Mouse (Mus musculus) left cerebral cortex, postnatal 14 days (tissue): Measurements from ENCODE around the gene Inka1. TPM values are rescaled to one million over a fixed set of nuclear protein-coding genes. Genes with fewer than 3 reads are reported as not detected.

ENCODE experiments used
- DNase-seq, 2 experiments: peaks; one replicate each; pipeline ENCODE4 v3.0.0; 2021 to 2022; ENCODE audit warnings: low spot score in 2 of 2, mixed read lengths in 1 of 2
- intact Hi-C: fragments of 180-260 bp; cut with DNase I; formaldehyde crosslinking; loops from one replicate; pipeline ENCODE4 v1.15.1; 2025
- total RNA-seq, 2 experiments: library from RNA; stranded (reverse); gene quantifications; 2 replicates each; pipeline ENCODE4 v1.2.3; 2021

The Inka1 gene
- total RNA-seq, 2 experiments from 2014 or later, result 2.7 to 3.1 TPM

DNA sequence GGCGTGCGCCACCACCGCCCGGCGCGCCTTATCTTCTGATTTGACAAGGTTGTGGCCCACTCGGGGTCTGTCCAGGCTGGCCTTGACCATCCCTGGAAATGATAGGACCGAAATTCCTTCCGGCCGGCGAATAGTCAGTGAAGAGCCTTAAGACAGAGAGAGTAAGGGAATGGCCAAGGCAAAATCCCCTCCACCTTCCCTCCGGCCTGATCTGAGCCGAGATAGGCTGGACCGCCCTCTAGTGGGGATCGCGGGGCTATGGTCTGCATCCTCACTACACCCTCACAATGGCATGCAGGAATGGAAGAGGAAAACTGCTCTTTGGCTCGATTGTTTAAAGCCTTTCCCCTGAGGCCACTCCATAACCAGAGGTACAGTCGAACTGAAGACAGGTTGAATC is 697 bp upstream of the Inka1 start:
- intact Hi-C loops, result no loop called here
- DNase-seq, result peak; percentile 71 to 78

DNA sequence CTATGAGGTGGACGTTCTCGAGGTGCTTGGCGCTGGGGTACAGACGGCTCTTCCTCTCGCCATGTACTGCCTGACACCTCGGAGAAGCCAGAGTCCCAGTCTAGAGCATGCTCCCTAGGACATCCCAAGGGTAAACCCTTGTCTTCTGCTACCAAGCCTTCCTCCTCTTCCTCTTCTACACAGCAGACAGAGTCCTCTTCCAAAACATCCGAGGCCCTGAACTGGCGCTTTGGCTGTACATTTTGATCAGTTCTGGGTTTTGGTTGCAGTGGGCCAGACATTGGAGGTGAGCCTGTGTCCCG is 974 bp downstream of the Inka1 start:
- no peak for DNase-seq
- intact Hi-C loops, result no loop called here

DNA sequence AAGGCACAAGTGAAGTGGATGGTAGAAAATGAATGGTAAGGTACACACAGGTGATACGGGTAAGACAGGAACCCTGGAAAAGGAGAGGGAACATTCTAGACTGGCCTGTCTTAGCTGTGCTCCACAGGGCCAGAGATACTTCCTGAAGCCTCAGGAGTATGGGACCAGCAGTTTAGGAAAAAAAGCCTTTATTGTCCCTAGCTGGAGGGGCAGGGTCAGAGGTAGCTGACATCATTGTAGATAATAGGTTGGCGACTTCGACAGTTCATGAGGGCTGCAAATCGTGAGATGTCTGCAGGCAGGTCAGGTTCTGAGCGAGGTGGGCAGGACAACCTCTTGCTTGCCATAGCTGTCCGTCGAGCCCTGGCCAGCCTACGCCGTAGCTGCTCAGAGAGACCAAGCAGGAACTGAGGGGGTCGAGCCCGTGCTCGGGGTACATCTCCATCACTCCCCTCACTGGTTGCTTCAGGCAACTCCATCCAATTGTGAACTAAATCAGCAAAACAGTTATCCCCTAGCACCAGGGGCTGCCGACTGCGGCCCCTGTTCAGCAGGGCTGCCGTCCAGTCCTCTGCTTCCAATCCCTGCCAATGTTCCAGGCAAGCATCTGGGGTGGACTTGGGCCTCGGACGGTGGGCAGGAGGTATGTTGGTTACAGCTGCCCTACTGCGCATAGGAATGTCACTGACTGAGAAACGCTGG is 1.5 kb downstream of the Inka1 start:
- DNase-seq, result no peak
- intact Hi-C loops, result no loop called here

DNA sequence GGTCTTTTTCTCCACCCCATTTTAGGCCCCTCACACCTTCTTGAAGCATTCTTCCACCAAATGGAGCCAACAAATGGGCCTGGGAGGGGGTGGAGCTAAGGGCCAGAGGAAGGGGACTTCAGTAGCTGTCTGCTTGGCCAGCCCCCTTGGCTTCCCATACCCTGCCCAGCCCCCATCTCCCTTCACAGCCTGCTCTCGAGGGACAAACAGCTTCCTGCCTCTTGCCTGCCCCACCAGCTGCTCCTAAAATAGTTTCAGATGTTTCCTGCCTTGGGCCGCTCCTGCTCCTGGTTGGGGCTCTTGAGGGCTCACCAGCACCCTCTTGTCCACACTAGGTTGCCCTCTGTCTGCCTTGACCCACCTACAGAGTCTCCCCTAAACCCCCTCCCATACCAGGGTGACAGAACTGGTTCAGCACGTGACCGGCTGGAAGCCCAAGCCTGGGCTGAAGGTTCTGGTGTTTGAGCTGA is 2.2 kb downstream of the Inka1 start:
- intact Hi-C loops, result no loop called here
- peak; percentile 53 to 75 for DNase-seq

DNA sequence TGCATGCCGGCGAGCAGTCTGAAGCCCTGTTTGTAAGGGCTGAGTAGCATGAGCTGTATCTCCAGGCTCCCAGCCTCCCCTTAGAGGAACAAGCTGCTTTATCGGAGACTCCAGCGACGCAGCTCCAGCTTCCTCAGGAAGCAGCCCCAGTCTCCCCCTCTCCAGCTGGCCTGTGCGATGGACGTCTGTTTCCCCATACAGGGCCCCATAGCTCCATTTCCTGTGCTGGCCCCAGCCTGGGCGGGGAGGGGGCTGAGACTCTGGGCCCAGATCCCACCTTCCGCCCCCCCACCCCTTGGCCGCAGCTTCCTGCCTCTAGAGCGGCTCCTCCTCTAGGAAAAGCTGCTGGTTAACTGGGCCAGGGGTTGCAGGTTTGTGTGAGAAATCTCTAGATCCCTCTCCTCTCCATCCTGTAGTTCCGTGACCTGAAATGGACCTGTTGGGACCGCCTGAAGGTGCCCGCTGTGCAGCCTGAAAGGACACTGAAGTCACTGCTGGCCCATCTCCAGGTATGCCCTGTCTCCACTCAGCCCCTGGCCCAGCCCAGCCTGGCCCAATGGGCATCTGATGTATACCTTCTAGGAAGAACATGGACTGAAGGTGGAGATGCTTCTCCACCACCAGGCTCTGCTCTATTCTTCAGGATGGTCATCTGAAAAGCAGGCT is 2.9 kb downstream of the Inka1 start, which contains the start of gene Gm20661:
Gene Gm20661, plus strand, starts transcription at position 378 of the 666 bp plus-strand sequence.
- peak; percentile 58 to 62 for DNase-seq
- intact Hi-C loops, result no loop called here

DNA sequence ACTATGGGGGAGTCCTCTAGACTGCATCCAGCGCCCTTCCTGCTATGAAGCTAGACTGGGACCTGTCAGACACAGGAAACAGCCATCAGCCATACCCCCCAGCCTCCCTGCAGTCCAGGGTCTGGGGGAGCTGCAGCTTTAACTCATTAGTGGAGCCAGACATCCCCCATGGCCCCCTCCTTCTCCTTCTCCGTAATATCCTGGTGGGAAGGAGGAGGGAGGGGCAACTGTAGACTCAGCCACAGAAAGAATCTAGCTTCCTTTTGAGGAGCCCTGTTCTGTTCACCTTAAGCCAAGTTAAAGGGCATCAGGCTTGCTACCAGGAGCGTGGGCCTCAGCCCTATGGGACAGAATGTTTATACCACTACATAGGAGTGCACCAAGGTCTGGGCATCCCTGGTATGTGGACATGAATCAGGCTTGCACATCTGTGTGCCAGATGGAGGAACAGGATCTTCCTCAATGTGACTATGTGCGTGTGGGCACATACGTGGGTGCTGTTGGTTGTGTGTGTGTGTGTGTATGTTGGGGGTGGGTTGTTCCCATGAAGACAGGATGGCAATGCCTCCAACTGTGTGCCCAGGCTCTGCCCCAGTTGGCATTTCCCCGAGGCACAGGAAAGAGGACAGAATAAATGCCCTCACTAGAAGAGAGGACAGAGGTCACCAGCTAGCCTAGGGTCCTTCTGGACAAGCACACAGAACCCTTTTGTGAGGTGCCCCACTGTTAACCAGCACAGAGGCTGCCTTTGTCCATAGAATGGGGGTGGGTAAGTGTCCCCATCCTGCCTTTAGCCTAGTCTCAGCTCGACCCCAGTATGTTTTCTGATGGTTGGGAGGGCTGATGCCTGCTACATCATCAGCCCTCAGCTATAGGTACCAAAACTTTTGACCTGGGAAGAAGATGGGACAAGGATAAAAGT is 3.7 kb downstream of the Inka1 start:
- intact Hi-C loops, result no loop called here
- peak; percentile 44 to 64 for DNase-seq

DNA sequence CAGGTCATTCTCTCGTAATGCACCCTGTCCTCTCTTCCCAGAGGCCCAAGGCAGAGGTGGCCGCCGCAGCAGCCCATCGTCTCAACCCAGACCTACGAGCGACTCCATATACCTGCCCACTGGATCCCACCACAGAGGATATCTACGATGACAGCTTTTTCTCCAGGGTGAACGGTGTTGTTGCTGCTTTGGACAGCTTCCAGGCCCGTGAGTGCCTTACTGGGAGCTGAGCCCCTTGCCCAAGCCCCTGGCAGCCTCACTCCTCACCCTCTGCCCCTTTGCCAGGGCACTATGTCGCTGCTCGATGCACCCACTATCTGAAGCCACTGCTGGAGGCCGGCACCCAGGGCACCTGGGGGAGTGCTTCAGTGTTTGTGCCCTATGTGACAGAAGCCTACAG is 6.9 kb downstream of the Inka1 start:
- DNase-seq, result no peak
- intact Hi-C loops, result no loop called here

DNA sequence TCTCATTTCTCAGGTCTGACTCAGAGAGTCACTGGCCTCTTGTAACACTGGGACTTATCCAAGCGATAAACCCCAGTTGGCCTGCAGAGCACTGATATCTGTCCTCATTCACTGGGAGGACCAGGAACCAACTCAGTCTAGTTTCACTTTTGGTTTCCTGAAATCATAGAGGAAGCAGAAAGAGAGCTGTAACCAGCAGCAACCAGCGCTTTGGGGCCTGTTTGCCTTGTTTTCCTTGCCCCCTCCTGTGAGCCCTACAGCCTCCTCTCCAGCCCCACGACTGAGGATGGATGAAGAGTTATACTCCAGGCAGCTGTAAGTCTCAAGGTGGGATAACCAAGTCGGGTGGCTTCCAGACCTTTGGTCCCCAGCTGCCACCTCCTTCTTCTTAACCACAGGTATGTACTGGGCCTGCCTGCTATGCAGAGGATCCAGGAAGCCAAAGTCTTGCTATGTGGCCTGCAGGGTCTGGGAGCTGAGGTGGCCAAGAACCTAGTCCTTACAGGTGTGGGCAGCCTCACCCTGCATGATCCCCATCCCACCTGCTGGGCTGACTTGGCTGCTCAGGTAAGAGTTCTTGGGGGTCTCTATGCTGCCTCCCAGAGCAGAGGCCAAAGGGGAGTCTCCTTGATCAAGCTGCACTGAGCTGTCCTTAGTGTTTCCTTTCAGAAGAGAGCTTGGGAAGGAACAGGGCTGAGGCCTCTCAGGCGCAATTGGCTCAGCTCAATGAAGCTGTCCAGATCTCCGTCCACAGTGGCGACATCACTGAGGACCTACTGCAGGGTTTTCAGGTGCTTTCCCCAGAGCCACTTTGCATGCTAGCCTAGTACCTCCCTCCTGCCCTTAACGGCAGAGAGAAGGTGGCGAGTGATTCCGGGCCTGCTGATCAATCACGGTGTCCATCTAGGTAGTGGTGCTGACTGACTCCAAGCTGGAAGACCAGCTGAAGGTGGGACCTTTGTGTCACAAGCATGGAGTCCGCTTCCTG is 10.0 kb downstream of the Inka1 start, which contains the start of gene Uba7:
Gene Uba7, plus strand, starts transcription at position 107 of the 988 bp plus-strand sequence.
- intact Hi-C loops, result no loop called here
- DNase-seq, result no peak

DNA sequence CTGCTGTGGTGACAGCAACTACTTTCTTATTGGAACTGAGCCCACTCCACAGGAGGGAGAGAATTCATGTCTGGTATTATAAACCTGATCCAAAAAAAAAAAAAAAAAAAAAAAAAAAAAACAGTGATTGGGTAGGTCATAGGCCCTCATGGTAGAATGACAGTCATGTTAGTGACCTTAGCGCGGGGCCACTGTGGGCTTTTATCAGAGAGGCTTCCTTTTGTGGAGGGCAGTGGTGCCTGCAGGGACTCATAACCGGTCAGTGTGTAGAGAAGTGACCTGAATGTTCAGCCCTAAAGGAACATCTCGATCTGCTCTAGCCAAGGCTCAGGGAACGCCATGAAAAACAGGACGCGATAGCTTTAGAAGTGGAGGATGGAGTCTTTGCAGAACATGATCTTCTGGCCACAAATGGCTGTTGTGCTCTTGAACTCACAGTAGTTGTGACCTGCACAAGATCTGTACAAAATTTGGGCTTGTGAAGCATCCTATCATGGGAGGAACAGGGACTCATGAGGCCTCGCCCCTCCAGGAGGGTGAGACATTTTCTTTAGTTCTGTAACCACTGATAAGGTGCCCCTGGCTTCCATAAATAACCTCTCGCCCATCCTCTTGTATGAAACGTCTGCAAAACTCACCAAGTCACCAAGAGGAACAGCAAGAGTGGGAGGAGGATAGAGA is 11.0 kb downstream of the Inka1 start:
- intact Hi-C loops, result no loop called here
- DNase-seq, result no peak

DNA sequence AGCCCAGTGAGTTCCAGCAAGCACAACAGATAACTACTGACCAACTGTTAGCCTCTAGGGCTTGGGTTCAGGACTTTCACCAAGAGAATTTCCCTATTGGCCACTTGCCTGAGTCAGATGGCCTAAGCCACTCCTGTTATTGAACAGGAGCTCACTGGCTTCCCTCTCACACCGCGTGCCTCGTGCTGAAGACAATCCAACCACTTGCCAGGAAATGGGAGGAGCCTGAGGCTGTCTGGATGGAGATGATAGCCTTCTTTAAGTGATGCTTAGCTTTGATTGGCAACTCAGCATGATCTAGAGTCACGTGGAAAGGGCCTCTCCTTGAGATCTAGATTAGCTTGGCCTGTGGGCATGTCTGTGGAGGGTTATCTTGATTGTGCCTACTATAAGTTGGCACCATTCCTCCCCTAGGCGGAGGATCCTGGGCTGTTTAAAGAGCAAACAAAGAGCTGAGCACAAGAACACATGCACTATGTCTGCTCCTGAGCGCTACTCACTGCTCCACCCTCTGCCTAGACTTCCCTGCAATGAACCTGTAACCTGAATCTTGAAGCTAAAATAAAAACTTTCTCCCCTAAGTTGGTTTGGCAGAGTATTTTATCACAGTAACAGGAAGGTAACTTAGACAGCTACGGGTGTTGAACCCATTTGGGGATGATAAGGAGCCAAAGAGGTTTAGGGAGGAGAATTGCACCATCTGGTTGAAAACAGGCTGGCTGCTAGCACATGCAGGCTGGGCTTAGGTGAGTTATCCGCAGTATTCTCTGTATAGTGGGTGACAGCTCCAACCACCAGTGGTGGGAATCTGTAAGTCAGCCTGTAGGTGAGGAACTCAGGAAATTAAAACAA is 13.8 kb downstream of the Inka1 start:
- no peak for DNase-seq
- intact Hi-C loops, result no loop called here

DNA sequence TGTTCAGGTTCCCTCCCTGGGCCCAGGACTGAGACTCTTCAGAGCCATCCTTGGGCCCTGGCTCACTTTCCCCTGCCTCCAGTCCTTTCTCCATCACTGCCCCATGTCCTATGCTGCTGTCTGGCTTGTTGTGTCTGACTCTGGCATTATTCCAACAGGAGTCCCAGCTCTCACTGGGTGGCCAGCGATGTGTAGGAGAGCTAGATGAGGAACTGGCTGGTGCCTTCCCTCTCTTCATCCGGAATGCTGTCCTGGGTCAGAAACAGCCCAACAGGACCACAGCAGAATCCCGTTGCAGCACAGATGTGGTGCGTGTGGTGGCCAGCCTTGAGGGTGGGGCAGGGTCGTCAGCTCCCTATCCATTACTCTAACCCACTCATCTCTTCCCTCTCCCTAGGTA is 15.4 kb downstream of the Inka1 start:
- no peak for DNase-seq
- intact Hi-C loops, result no loop called here

DNA sequence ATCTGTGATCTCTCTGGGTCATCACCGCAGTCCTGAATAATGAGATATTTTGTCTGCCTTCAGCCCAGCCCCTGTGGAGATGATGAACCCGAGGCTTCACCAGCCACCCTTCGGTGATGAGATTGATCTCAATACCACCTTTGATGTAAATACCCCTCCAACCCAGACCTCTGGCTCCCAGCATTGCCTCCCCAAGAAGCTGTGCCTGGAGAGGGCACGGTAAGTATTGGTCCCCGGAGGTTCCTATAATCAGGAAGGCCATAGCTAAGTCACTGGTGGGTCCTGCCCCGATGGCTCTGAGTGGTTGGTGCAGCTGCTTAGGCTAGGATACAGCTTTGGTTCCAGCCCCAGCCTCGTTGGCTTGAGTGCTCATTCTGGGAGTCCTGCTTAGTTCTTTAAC is 17.1 kb downstream of the Inka1 start:
- no peak for DNase-seq
- intact Hi-C loops, result no loop called here

DNA sequence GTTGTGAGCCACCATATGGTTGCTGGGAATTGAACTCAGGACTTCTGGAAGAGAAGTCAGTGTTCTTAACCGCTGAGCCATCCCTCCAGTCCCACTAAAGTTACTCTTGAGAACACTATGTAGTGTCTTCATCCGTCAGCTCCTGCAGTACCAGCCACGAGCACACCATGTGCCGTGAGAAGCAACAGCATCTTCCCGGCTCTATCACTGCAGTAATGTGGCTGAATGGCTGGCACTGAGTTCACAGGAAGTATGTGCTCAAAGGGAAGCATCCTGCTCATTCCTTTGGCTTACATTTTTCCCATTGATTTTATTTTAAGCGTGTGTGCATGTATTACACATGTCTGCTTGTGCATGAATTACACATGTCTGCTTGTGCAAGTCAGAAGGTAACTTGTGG is 18.2 kb downstream of the Inka1 start:
- intact Hi-C loops, result no loop called here
- no peak for DNase-seq

DNA sequence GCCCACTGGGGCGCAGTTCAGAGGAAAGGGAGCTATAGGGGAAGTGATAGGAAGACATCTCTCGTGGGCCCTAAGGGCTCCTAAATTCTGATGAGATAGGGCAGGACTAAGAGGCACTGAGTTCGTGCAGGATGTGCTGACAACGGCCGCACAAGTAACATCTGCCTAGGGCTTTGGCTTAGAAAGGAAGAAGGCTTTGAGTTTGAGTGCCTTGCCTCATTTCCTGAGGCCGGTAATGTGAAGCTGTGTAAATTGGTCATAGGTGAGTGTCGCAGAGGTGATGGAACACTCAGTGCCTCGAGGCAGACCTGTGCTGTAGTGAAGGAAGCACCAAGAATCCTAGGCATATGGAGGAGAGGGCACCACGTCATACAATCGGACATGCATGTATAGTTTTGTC is 19.0 kb downstream of the Inka1 start:
- no peak for DNase-seq
- intact Hi-C loops, result no loop called here

DNA sequence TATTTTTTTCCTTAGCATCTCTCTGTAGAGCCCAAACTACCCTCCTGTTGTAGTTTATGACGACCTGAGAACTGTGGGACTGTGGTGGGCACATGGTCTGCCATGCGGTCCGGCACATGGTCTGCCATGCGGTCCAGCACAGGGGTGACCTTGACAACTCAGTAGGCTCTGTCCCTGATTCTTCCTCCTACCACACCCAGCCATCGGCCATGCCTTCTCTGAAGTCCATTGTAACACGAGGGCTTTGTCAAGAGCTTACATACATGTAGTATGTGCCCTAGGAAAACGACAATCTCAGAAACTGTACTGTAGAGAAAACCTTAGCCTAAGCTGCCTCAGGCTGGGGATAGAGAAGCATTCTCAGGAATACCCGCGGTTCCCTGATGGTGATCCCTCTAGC is 21.0 kb downstream of the Inka1 start:
- intact Hi-C loops, result loop anchor here (5.0 kb wide), 1 partner anchor 83 kb away; the partner anchor contains the start of gene Gmppb
- no peak for DNase-seq

DNA sequence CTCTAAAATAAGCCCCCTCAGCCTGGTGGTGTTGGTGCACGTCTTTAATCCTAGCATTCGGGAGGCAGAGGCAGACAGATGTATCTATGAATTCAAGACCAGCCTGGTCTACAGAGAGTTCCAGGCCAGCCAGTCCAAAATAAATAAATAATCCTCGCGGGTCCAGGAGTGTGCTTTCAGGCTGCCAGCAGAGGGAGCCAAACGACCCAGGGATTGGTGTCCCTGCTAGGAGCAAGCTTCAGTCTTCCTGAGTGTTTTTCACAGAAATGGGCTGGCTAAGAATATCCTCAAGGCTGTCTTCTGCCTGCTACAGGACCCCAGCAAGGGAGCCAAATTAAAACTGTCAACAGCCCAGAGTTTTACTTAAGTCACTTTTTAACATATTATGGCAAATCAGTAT is 22.0 kb downstream of the Inka1 start:
- peak; percentile 75 to 88 for DNase-seq
- intact Hi-C loops, result loop anchor here (2.0 to 5.0 kb wide), 2 partner anchors 59 to 84 kb away; partner anchors contain the start of gene Gmppb

DNA sequence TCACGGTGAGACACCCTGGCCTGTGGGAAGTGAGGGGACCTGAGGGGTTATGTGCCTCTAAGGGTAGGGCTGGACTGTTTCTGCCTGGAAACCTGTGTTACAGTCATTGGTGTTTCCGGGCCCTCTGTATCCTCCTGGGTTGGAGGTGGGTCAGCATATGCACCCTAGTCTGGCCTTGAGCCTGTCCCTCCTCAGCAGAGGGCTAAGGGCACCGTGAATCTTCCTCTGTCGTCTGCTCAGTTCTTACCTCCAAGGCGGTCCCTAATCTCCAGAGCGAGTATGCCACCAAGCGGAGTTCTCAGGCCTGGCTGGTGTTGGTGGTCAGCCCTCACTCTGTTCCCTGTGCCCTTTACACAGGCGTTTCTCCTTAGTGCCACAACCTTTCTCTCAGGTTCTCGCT is 22.8 kb downstream of the Inka1 start:
- intact Hi-C loops, result loop anchor here (2.0 to 5.0 kb wide), 2 partner anchors 58 to 84 kb away; partner anchors contain the start of gene Gmppb
- no peak for DNase-seq
